Mouse (Mus musculus): Measurements from ENCODE around the gene 4933428M09Rik.

- TF ChIP-seq POLR2A (IDR thresholded peaks at IDR 0.05; ENCODE audit: insufficient read length, low read depth): no peak
- no peak for TF ChIP-seq CEBPB (IDR thresholded peaks at IDR 0.05; ENCODE audit: insufficient read depth, poor library complexity, severe bottlenecking)
Measured at GRCm38 (mm10) chrX:139217776-139218175, 38.7 kb downstream of the 4933428M09Rik start.

All from myocyte (in vitro differentiated cells).